Mouse (Mus musculus) cerebellum, adult 2 months (tissue): ENCODE data around the gene U2surp.

Experiments used
- CTCF ChIP-seq: fragments of 200-500 bp; IDR thresholded peaks from 2 replicates; pipeline ENCODE4 v1.5.1; 2011; ENCODE audit warnings: low read depth, mild to moderate bottlenecking, control low read depth, low read length, moderate library complexity, borderline replicate concordance; ENCODE audit not compliant: insufficient read depth
- POLR2A ChIP-seq: fragments of 200-500 bp; IDR thresholded peaks from 2 replicates; pipeline ENCODE4 v1.6.1; 2011; ENCODE audit warnings: low read length, control low read depth, borderline replicate concordance; ENCODE audit not compliant: insufficient read depth

GRCm38 (mm10) chr9:95511472-95512330 lies at the start of gene U2surp:
- TF ChIP-seq POLR2A = peak; percentile 82; the same call in 1 of the 2 replicates
- TF ChIP-seq CTCF = no peak
